1 mouse cellular context compared by ENCODE assay signal in the genomic region with DNA sequence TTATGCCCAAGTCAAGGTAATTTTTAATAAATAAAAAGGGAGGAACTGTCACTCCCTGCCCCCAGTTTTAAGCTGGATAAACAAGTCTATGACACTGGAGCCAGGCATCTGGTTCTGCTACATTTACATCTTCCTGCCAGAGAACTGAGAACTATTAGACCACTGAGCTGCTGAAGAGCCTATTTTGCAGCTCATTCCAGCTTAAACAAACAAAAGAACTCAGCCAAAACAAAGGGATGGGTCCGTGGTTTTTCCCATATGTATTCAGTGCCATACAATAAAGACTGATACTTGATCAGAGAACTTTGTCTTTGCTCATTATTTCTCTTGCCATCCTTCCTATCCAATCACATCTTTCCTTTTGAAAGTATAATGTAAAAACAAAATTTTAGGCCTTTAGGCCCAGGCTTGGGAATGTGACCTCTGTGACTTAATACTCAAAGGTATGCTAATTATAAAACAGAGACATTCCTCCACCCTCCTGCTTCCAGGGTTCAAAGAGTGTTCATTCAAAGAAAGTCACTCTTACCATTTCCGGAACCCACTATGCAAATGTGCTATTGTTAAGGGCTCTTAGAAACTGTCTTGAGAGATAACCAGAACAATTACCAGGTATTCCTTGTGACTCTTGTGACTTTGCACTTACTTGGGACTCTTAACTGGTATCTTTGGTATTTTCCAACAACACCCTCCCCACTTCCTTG.
TF ChIP-seq lines count a peak whose summit lies in the region.

No protein-coding gene starts in this region.

TF ChIP-seq in ES-E14, 5 proteins besides CTCF, POLR2A, EP300 and RAD21 (continued from another document):
- TF ChIP-seq HCFC1 (IDR thresholded peaks at IDR 0.05; ENCODE audit: borderline replicate concordance, insufficient read depth, low read length) (no peak), ZC3H11A (IDR thresholded peaks at IDR 0.05; ENCODE audit: borderline replicate concordance, low read depth, low read length) (no peak), CHD2 (IDR thresholded peaks at IDR 0.05; ENCODE audit: low read depth, low read length) (no peak)
TF ChIP-seq in ES-E14: peak in this region for 0.
